Mouse (Mus musculus) yolk sac, embryonic 10.5 days (tissue): ENCODE results near the gene Zan.

Source experiments
- DNase-seq: peaks from one replicate; pipeline ENCODE4 v3.0.0-alpha.2; 2017; ENCODE audit warnings: low spot score

Gene Zan

DNA sequence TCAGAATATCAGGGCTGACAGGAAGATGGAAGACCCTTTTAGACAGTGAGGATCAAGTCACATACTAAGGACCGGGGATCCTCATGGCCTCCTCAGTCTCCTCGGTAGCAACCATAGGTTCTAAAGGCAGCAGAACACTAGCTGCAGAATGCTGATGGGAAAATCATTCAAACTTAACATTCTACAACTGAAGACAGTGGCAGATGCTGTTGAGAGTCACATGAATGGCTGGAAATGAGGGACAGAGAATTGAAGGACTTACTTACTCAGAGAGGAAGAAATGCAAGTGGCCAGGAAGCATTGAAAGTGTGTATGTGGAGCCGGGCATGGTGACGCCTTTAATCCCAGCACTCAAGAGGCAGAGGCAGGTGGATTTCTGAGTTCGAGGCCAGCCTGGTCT is at the start of gene Zan:
Gene Zan, minus strand, starts transcription at position 101 of the 400 bp plus-strand sequence.
- DNase-seq: no peak

DNA sequence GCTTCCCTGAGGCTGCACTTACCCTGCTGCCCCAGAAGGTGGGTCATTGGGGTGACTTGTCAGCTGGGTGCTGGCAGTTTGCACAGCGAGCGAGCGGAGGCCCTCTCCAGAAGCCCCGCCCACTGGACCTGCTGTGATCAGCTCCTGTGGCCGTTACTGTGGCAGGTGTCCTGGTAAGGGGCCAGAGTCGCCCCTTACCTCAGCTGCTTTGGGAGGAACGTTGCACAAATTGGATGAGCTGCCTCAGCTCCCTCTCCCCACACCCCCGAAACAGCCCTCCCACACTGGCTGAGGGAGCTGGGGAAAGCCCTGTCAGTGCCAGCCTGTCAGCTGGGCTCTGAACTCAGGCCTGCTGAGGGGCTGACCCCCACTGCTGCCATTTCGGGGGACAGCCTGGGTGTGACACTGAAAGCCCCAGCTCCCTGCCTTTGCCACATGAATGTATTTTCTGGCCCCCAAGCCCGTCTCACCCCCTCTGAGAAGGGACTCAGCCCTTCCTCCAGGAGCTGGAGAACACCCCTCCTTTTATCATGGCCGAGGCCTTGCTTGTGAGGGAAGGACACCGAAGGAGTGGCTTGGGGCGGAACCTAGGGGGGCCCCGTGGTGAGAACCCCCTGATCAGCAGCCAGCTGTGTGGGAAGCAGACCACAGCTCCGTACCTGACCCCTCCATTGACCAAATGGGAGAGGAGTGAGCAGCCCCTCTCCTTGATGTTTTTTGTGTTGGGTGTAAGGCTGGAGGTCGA is 49.5 kb upstream of the Zan start:
- no peak for DNase-seq

DNA sequence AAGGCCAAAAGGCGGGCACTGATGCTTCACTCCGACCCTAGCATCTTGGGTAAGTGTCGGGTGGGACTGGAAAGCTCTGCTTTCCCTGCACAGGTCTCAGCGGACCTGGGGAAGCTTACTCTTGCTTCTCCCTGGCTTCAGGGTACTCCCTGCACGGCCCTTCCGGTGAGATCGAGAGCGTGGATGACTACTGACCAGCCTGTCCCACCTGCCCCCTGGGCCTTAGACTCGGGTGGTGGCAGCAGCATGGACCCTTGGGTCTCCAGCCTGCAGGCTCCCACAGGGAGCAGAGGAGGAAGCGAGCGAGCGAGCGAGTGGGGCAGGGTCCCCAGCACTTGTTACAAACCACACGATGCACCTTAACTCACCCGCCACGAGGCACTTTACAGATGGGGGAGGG is 48.6 kb upstream of the Zan start:
- DNase-seq: no peak

DNA sequence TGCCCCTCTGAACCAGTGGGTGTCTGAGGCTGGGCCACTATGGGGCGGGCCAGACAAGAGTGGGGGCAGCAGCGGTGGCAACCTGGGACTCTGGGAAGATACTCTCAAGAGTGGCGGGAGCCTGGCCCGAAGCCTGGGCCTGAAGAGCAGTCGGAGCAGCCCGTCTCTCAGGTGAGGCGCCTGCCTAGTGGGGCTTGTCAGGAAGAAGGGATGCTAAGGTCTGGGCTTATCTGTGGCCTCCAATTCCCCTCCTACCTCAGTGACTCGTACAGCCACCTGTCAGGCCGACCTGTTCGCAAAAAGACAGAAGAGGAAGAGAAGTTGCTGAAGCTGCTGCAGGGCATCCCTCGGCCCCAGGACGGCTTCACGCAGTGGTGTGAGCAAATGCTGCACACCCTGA is 47.8 kb upstream of the Zan start:
- DNase-seq: no peak

DNA sequence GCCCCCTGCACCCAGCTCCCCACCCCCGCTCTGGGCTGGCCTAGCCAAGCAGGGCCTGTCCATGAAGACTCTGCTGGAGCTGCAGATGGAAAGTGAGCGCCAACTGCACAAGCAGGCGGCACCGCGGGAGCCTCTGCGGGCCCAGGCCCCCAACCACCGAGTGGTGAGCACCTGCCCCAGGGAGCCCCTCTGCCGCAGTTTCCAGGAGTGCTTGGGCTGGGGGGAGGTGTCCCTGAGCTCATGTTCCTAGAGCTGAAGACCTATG is 47.3 kb upstream of the Zan start:
- DNase-seq: no peak

DNA sequence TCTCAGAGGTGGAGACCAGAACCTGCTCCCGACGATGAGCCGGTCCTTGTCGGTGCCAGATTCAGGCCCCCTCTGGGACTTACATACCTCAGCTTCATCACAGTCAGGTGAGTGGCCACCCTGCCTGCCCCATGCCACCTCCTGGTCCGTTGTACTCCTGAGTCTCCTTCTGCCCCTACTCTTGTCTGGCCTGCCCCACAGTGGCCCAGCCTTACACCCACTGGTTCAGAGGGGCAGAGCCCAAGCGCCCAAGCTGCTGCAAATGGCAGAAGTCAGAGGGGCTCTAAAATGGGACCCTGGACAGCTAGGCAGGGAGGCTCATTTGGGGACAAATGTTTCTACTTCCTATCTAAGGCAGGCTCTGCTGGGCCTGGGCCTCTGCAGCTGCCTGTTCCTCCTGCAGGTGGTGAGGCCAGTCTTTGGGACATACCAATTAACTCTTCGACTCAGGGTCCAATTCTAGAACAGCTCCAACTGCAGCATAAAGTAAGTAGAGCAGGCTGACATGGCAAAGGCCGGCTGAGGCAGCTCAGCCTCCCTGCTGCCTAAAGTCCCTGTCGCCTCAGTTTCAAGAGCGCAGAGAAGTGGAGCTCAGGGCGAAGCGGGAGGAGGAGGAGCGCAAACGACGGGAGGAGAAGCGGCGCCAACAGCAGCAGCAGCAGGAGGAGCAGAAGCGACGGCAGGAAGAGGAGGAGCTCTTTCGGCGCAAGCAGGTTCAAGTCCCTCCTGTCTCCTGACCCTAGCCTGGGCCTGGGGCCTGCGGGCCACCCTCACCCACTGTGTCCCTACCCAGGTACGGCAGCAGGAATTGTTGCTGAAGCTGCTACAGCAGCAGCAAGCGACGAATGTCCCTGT is 46.8 kb upstream of the Zan start:
- DNase-seq: no peak

DNA sequence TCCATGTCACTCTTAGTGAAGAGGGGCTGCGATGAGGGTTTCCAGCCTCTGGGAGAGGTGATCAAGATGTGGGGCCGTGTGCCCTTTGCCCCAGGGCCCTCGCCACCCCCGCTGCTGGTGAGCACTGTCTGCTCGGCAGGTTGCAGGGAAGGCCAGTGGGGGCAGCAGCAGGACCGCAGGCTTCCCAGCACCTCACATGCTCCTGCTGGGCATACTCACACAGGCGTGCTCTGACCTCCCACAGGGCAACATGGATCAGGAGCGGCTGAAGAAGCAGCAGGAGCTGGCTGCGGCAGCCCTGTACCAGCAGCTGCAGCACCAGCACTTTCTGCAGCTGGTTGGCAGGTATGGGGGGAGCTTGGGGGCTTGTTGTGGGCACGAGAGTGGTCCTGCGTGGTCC is 45.8 kb upstream of the Zan start:
- no peak for DNase-seq

DNA sequence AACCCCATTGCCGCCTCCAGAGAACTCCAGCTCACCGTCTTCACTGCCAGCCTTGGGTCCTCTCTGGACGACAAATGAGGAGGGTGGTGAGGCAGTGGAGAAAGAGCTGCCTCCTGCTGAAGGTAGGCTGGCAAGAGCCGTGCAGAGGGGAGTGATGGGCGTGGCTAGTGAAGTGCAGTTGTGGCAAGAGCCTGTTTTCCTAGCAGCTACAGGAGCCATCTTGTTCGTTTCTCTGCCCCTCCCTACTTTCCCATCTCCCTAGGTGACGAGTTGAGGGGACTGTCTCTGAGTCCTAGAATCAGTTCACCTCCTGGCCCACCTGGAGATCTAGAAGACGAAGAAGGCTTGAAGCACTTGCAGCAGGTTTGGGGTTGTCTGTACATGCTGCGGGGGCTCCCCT is 45.0 kb upstream of the Zan start:
- no peak for DNase-seq

DNA sequence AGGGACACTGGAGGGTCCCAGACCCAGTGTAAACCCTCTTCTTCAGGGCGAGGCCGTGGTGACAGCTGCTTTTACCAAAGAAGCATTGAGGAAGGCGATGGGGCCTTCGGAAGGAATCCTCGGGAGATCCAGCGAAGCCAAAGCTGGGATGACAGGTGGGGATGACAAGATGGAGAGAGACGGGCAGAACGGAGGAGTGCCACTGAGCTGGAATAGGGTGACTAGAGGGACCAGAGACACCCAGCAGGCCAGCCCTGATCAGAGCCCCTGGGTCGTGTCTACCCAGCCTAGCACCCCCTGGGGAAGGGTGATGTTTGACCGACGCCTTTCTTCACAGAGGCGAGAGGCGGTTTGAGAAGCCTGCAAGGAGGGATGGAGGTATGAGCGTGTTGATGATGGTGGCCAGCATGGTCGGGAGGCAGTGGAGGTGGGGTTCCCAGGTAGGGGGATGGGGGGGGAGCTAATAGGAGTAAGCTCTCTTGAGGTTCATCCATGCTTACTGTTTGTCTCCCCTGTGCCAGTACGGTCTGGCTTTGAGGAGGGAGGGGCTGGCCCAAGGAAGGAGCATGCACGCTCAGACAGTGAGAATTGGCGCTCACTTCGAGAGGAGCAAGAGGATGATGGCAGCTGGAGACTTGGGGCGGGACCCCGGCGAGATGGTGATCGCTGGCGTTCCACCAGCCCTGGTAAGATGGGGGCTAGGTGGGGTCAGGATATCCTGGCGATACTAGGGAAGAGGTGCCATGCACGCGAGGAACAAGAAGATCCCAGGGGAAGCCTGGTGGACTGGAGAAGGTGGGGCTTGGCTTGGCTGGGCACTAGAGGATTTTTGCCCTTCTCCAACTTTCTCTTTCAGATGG is 43.1 kb upstream of the Zan start:
- no peak for DNase-seq

DNA sequence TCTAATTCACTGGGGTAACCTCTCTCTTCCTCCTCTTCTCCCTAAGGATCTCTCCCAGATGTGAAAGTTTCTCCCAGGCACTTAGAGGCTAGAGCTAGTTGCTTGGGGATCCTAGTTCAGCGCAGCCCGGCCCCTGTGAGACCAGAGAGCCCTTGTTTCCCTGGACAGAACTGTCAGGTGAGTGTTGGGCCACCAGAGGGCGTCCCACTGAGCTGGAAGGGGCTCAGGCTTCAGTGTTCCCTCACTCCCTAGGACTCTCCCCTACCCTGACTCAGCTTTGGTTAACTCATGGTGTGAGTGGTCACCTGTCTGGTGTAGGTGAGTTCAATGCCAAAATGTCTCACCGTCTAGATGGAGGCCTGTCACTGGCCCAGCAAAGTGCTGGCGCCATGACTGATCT is 41.6 kb upstream of the Zan start, which contains the start of gene Gigyf1:
Gene Gigyf1, plus strand, starts transcription at position 113 of the 400 bp plus-strand sequence.
- no peak for DNase-seq

DNA sequence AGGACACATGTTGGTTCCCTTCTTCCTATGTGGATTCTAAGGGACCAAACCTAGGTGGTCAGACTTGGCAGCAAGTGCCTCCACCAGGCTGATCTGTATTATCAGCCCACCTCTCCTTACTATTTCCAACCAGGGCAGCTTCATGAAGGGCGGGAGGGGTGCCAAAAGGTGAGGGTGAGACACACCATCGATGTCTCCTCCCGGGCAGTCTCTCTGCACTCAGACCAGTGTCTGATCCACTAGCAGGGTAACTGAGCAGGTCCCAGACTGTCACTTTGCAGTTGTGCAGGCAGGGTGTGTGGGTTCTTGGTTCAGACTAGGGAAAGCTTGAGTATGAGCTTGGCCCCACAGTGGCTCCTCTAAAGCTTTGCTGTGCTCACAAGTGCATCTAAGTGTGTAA is 37.9 kb upstream of the Zan start:
- DNase-seq: no peak

DNA sequence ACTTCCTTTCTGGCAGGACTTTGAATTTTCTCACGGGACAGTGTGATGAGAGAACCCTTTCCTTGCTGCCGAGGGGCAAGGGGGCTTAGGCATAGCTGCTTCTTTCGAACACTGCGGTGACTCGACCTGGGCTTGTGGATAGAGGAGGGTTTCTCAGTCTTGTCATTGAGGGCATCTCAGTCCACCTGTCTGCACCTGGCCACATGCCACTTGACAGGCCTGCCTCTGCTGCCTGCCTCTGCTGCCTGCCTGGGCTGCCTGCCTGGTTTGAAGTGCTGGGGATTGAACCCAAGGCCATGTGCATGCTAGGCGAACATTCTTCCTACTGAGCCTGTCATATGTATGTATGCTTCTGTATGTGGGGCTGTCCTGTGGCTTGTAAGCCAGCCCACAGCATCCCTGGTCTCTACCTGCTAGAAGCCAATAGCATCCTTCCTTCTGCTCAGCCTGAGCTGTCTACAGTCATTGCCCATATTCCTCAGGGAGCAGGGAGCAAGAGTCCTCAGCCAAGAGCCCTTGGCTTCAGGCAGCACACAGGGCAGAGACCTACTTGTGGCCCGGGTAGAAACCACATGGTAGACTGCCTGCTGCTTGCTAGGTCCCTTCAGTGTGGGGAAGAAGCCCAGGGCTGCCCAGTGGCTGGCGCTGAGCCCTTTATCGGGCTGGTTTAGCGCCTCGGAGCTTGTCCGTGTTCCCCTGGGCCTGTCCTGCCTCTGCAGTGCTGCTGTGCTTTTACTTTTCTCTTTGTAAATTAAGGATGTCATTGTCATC is 37.3 kb upstream of the Zan start:
- DNase-seq: no peak

DNA sequence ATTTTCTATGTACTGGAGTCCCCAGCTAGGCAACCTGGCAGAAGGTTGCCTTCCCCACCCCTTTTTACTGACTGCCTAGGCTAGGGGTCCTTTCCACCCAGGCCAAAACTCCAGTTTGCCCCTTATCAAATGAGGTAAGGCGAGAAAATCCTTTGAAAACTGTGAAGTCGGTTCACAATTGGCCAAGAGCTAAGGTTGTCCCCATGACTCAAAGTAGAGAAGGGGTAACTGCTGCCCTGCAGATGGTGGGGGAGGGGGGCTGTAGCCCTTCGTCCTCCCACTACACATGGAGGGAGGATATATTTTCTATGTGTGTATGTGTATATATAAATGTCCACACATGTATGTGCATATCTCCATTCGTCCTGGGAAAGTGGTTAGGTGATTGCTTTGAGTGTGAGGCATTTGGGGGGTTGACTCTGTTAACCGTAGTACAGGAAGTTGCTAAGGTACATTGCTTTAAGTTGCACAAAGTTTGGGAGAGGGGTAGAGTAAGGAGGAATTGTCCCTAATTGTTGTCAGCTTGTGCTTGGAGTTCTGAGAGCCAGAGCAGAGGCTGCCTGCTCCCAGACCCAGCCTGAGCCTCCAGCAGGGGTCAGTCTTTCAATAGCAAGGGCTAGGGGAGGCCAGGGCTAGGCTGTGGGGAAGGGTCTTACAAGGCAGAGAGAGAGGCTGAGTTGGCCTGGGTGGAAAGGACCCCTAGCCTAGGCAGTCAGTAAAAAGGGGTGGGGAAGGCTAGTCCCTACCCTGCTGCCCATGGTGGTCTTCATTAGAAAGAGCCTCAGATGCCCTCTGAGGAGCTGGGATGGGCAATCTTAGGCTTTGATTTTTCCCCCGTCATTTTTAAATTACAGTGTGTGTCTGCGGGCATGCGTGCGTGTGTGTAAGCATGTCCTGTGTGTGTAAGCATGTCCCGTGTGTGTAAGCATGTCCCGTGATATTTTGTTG is 36.3 kb upstream of the Zan start:
- no peak for DNase-seq

DNA sequence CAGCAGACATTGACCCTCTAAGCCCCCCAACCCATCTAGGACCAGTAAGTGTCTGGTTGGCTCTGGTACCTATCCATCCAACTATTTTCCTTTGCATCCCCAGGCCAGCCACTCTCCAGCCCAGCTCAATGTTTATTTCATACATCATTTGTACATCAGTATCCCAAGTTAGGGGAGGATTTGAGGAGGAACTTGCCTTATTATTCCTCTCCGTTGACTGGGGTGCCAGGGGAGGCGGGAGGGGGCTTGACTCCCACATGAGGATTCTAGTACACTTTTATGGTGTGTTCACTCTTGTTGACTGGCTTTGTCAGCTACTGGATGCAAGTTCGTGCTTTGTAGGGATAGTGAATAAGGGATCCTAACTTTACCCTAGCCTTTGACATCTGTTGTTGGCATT is 34.8 kb upstream of the Zan start:
- DNase-seq: no peak

DNA sequence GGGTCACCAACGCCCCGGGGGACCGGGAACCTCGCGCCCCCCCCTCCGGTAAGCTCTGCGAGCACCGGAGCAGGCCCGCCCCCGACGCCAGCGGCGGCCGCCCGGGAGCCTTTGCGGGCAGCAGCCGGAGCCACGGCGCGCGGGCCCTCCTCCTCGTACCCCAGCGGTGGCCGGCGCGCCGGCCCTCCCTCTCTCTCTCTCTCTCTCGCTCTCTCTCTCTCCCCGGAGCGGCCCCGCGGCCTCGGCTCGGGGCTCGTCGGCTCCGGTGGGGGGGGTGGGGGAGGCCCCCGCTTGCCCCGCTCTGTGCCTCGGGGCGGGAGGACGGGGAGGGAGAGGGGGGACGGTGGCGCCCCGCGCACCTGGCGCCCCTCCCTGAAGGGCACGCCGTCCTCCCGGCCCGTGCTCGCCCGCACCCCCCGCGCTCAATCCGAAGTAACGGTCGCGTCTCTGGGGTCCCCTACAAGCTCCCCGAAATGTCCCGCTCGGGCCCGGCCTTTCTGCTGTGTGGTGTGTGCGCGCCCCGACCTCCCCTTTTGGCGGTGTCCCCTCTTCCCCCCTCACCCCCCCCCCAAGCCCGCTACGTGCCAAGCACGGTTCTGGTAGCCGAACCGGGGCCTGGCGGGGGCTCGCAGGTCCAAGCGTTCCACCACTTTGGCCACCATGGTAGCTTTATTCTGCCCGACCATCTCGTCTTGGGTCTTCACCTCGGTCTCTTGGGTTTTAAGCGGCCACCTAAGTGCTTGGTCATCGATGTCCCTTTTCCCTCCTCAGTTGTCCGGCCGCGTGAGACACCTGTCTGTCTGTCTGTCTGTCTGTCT is 33.9 kb upstream of the Zan start:
- DNase-seq: no peak

DNA sequence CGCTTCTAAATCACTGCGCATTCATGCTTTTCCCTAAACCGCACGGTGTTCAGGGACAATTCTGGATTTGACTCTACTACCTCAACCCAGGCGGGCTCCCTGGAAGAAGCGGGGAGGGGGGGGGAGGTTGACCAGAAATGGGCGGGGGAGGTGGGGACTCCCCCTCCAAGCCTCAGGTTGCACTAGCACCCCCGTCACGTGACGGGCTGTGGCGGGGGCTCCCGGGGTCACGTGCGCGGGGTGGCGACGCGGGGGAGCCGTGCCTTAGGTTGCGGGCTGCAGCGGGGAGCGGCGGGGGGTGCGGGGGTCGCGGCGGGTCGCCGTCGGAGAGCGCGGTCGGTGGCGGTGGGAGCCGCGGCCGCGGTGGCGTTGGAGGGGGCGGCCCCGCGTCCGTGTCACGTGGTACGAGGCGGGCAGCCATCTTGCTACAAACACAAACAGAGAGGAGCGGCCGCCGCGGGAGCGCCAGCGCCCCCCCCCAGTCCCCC is 33.2 kb upstream of the Zan start:
- peak; percentile 89 for DNase-seq

DNA sequence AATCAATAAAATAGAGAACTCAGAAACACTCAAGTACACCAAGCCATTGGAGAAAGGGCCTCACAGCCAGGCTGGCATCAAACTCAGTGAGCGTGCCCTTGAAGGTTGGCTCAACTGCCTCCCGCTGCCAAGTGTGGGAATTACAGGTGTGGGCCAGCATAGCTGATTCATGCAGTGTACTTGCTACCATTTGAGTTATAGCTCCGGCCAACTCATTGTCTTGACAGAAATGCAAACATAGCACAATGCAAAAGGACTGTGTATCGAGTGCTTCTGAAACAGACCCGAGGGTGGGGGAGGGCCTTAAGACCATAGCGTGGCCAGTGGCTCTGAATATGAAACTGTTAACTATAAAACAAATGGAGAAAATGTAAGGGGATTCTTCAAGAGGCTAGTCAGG is 27.2 kb upstream of the Zan start:
- no peak for DNase-seq

DNA sequence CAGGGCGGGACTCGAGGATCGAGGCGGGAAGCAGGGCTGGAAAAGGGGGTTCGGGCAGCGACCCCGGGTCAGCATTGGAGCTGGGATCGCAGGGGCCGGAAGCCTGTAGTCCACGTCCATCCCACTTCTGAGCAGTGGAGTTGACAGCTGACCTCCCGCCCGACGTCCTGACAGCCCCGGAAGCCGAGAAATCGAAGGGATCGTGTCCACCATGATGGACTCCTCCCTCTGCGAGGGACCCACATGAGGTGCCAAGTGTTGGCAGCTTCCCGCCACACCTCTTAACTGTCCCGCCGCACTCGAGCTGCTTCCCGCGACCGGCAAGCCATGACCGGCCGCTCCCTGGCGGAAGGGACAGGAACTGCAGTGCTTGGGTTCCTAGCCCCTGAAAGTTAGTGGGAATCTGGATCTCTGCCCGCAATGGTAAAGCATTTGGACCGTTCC is 25.8 kb upstream of the Zan start:
- no peak for DNase-seq
